Mouse (Mus musculus) embryonic facial prominence, embryonic 13.5 days (tissue): ENCODE results near the gene Gpn3. TPM values are rescaled to one million over a fixed set of nuclear protein-coding genes. Genes with fewer than 3 reads are reported as not detected.
A peak's percentile ranks its signal among the peaks of the same experiment; 100 is the strongest.

Experiments
- ATAC-seq: fragments of 200-750 bp; cut with Nextera tagmentation; 2 replicates; pipeline ENCODE4 v1.8.0; 2017; ENCODE audit warnings: low read depth; ENCODE audit not compliant: insufficient number of reproducible peaks, insufficient read depth, low FRiP score, low TSS enrichment
- H3K27ac ChIP-seq: fragments of 300-500 bp; sonication (generic); 2 replicates; pipeline ENCODE4 v1.5.1; 2015; ENCODE audit warnings: moderate library complexity, mild to moderate bottlenecking, inconsistent platforms
- H3K27me3 ChIP-seq: fragments of 300-500 bp; sonication (generic); 2 replicates; pipeline ENCODE4 v1.6.1; 2015; ENCODE audit warnings: mild to moderate bottlenecking, inconsistent platforms
- H3K36me3 ChIP-seq: fragments of 300-500 bp; sonication (generic); 2 replicates; pipeline ENCODE4 v1.6.1; 2015; ENCODE audit warnings: mild to moderate bottlenecking, inconsistent platforms
- H3K4me1 ChIP-seq: fragments of 300-500 bp; sonication (generic); 2 replicates; pipeline ENCODE4 v1.6.1; 2015; ENCODE audit warnings: inconsistent platforms
- H3K4me2 ChIP-seq: fragments of 300-500 bp; sonication (generic); 2 replicates; pipeline ENCODE4 v1.6.1; 2015; ENCODE audit warnings: moderate library complexity, mild to moderate bottlenecking, inconsistent platforms
- H3K4me3 ChIP-seq: fragments of 300-500 bp; sonication (generic); 2 replicates; pipeline ENCODE4 v1.5.1; 2015; ENCODE audit warnings: mild to moderate bottlenecking, inconsistent platforms
- H3K9ac ChIP-seq: fragments of 300-500 bp; sonication (generic); 2 replicates; pipeline ENCODE4 v1.6.1; 2015; ENCODE audit warnings: mild to moderate bottlenecking, inconsistent platforms
- H3K9me3 ChIP-seq: fragments of 300-500 bp; sonication (generic); 2 replicates; pipeline ENCODE4 v1.6.1; 2016; ENCODE audit warnings: inconsistent platforms
- WGBS: fragments of 180-500 bp; shearing (Covaris S2); methylation state at CpG from one replicate; pipeline ENCODE4 v1.1.7; 2015; ENCODE audit warnings: mixed read lengths; 5-methylcytosine and 5-hydroxymethylcytosine counted together
- polyA plus RNA-seq: library from polyadenylated mRNA; unstranded; fragments of >200 nt; fragmentation: Nextera tagmentation; extraction: Ambion mirVana; gene quantifications from 2 replicates; pipeline ENCODE4 v1.2.1, GENCODE M21; 2015

The Gpn3 gene
- polyA plus RNA-seq, 1 experiment from 2014 or later = 77.6 TPM

GRCm38 (mm10) chr5:122345777-122346176 is 25.9 kb upstream of the Gpn3 start:
- no peaks in the 10 kb centered on the region for H3K9me3 ChIP-seq
- no peak overlapping the region for H3K27ac ChIP-seq
- 73% methylated on average over 4 of the region's 4 CpGs for WGBS
- H3K36me3 ChIP-seq = no peaks in the 10 kb centered on the region
- ATAC-seq = no peak
- H3K4me3 ChIP-seq = no peak overlapping the region
- no peaks in the 10 kb centered on the region for H3K27me3 ChIP-seq
- no peaks in the 10 kb centered on the region for H3K4me1 ChIP-seq
- no peak overlapping the region for H3K9ac ChIP-seq
- H3K4me2 ChIP-seq = no peak overlapping the region

DNA sequence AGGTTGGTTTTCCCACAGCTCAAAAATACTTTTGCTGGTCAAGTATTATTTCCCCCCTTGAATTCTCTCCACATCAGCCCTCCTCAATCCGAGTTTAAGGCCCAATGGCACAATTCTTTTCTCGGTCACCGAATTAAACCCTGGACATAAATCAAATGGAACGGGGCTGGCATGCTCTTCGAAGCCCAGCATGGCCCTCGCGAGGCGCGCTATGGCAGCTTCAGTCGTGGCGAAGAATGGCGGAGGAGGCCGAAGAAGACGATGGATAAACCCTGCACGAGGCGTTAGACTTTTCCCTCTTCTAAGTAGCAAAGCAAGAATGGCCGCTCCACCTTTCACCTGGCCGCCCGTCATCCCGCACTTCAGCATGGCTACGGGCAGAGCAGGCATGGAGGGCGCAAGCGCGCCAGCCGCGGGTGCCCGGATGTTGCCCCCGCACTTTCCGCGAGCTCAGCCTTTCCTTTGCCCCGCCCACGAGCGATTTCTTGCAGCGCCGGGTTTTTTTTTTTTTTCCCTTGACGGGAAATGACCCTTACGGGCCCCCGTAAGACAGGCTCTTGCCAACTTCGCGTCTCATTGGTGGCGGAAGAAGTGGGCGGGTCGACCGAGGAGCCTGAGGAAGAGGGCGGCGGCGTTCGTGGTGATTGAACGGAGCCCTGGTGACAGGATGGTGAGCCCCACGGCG is 17.7 kb upstream of the Gpn3 start, which contains the start of the genes Rad9b and Vps29:
Gene Rad9b, minus strand, starts transcription at position 427 of the 685 bp plus-strand sequence.
Gene Vps29, plus strand, starts transcription at position 563 of the 685 bp plus-strand sequence.
- no peaks in the 10 kb centered on the region for H3K9me3 ChIP-seq
- H3K9ac ChIP-seq = peak within 1 kb of the TSS; percentile 96
- H3K27me3 ChIP-seq = no peaks in the 10 kb centered on the region
- peaks cover 9% of the 10 kb centered on the region for H3K4me1 ChIP-seq
- ATAC-seq = peak; percentile 85
- WGBS = 2% methylated on average over 51 of the region's 51 CpGs
- H3K27ac ChIP-seq = peak within 1 kb of the TSS; percentile 35
- peak within 1 kb of the TSS; percentile 79 for H3K4me2 ChIP-seq
- H3K36me3 ChIP-seq = peaks cover 2% of the 10 kb centered on the region
- H3K4me3 ChIP-seq = peak within 1 kb of the TSS; percentile 97

DNA sequence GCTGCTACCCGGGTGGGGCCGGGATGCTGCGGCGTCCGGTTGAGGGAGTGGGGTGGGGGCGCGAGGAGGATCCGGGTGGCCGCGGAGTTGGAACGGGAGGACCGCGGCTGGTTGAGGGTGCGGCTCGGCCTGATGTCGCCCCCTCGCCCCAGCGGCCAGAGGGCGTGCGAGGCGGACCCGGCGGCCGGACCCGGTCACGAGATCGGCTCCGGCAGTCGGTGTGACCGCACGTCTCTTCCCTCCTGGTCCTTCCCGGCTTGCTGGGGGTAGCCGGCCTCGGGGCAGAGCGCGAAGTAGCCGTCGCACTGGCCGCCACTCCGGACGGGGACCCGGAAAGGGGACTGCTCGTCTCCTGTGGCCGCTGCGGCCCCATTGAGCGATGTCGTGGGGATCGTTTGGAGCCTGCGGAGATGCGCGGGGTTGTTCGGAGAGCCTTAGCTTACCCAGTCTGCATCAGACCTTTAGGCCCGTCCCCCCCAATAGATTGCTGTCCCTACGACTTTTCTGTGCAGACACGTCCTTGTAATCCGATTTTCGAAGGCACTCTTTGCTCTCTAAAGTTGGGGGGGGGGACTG is 17.1 kb upstream of the Gpn3 start:
- Histone ChIP-seq H3K4me1 (peaks cover 9% of the 10 kb centered on the region), H3K4me2 (peak overlapping the region; percentile 79), H3K27ac (peak overlapping the region; percentile 12; the same call in 1 of the 2 replicates), H3K9me3 (no peaks in the 10 kb centered on the region), H3K4me3 (peak overlapping the region; percentile 97), H3K36me3 (peaks cover 5% of the 10 kb centered on the region), H3K9ac (peak overlapping the region; percentile 96), H3K27me3 (no peaks in the 10 kb centered on the region)
- ATAC-seq = peak; percentile 61
- WGBS = under 1% methylated on average over 57 of the region's 57 CpGs

DNA sequence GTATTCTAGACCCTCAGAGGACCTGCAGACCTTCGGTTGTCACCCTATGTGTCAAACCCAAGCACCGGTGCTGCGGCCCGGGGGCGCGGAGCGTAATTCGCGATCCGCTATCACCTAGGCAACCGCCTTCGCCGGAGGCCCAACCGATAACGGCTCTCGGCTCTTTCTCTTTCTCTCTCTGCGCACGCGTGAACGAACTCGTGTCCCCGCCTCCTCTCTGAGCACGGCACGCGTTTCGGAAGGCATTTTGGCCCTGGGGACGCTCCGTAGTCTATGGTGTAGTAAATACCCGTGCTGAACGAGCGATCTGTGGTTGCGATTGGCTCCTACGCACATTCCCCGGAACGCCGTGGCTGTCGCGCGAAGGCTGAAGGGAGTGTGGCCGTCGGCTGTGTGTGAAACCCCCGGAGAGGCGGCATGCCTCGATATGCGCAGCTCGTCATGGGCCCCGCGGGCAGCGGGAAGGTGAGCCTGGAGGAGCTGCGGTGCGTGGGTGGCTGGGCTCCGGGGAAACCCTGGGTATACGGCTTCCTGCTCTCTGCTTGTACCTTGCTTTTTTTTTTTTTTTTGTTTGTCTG is 605 bp downstream of the Gpn3 start, which contains the start of gene Fam216a:
Gene Fam216a, minus strand, starts transcription at position 173 of the 578 bp plus-strand sequence.
- Histone ChIP-seq H3K9me3 (no peaks in the 10 kb centered on the region), H3K4me1 (peaks cover 20% of the 10 kb centered on the region), H3K27ac (peak within 1 kb of the TSS; percentile 95), H3K9ac (peak within 1 kb of the TSS; percentile 87), H3K4me3 (peak within 1 kb of the TSS; percentile 81), H3K36me3 (peaks cover 48% of the 10 kb centered on the region), H3K27me3 (no peaks in the 10 kb centered on the region), H3K4me2 (peak within 1 kb of the TSS; percentile 68)
- under 1% methylated on average over 53 of the region's 53 CpGs for WGBS
- ATAC-seq = peak; percentile 88

DNA sequence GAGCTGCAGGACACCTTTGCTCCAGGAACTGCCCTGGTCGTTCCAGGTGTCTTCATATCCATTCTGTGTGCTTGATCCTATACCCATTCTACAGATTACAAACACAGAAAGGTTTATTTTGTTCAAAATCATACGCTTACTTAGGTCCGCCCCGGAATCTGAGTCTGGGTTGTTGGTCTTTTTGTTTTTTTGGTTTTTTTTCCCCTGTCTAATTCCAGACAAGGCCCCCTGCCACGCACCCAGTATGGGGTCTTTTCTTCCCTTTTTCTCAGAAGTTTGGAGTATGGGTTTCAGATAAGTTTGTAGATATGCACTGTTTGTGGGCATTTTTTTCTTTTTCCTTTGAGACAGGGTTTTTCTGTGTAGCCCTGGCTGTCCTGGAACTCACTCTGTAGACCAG is 1.2 kb downstream of the Gpn3 start:
- Histone ChIP-seq H3K4me1 (peaks cover 20% of the 10 kb centered on the region), H3K9ac (peak overlapping the region; percentile 87), H3K36me3 (peaks cover 43% of the 10 kb centered on the region), H3K4me3 (peak overlapping the region; percentile 81), H3K27me3 (no peaks in the 10 kb centered on the region), H3K9me3 (no peaks in the 10 kb centered on the region), H3K27ac (peak overlapping the region; percentile 95), H3K4me2 (peak overlapping the region; percentile 68)
- 6% methylated on average over 5 of the region's 5 CpGs for WGBS
- ATAC-seq = no peak

GRCm38 (mm10) chr5:122377101-122377833 is 5.6 kb downstream of the Gpn3 start:
- H3K27ac ChIP-seq = no peak overlapping the region
- H3K4me2 ChIP-seq = no peak overlapping the region
- peaks cover 60% of the 10 kb centered on the region for H3K36me3 ChIP-seq
- H3K9ac ChIP-seq = no peak overlapping the region
- peaks cover 10% of the 10 kb centered on the region for H3K4me1 ChIP-seq
- no peaks in the 10 kb centered on the region for H3K27me3 ChIP-seq
- no peak for ATAC-seq
- H3K9me3 ChIP-seq = no peaks in the 10 kb centered on the region
- WGBS = 86% methylated on average over 4 of the region's 4 CpGs
- no peak overlapping the region for H3K4me3 ChIP-seq

GRCm38 (mm10) chr5:122378171-122378570 is 6.5 kb downstream of the Gpn3 start:
- no peak overlapping the region for H3K9ac ChIP-seq
- no peak overlapping the region for H3K27ac ChIP-seq
- peaks cover 63% of the 10 kb centered on the region for H3K36me3 ChIP-seq
- no peaks in the 10 kb centered on the region for H3K9me3 ChIP-seq
- peaks cover 6% of the 10 kb centered on the region for H3K4me1 ChIP-seq
- ATAC-seq = no peak
- no peaks in the 10 kb centered on the region for H3K27me3 ChIP-seq
- H3K4me2 ChIP-seq = no peak overlapping the region
- no peak overlapping the region for H3K4me3 ChIP-seq
- WGBS = 92% methylated on average over 12 of the region's 12 CpGs

GRCm38 (mm10) chr5:122379374-122380155 is 7.9 kb downstream of the Gpn3 start:
- Histone ChIP-seq H3K4me2 (no peak overlapping the region), H3K4me1 (no peaks in the 10 kb centered on the region), H3K4me3 (no peak overlapping the region), H3K27me3 (no peaks in the 10 kb centered on the region), H3K9me3 (no peaks in the 10 kb centered on the region), H3K9ac (no peak overlapping the region), H3K36me3 (peaks cover 54% of the 10 kb centered on the region), H3K27ac (no peak overlapping the region)
- WGBS = 60% methylated on average over 11 of the region's 11 CpGs
- no peak for ATAC-seq

- H3K4me2 ChIP-seq = no peak overlapping the region
- no peak overlapping the region for H3K9ac ChIP-seq
- ATAC-seq = no peak
- 0 out of 2 replicates have a peak, but pooled peaks cover 3% of the 10 kb centered on the region for H3K36me3 ChIP-seq
- no peaks in the 10 kb centered on the region for H3K27me3 ChIP-seq
- peaks cover 12% of the 10 kb centered on the region for H3K4me1 ChIP-seq
- 92% methylated on average over 5 of the region's 5 CpGs for WGBS
- no peaks in the 10 kb centered on the region for H3K9me3 ChIP-seq
- no peak overlapping the region for H3K4me3 ChIP-seq
- H3K27ac ChIP-seq = no peak overlapping the region
Measured at GRCm38 (mm10) chr5:122390006-122390405, 18.3 kb downstream of the Gpn3 start.

DNA sequence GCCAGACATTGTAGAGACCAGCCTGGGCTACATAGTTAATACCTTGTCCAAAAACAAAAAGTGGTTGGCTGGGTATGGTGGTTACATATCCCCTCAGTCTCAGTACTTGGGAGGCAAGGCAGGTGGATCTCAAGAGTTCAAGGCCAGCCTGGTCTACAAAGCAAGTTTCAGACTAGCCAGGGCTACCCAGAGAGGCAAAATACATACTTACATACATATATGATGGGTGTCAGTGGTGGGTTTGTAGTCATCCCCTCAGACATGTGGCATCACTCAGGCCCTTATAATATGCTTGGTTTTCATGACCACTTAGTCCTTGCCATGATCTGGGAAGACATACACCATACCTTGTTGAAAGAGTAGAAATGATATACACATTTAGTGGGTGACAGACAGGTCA is 19.0 kb downstream of the Gpn3 start:
- no peak for ATAC-seq
- Histone ChIP-seq H3K4me2 (no peak overlapping the region), H3K4me1 (peaks cover 12% of the 10 kb centered on the region), H3K9me3 (no peaks in the 10 kb centered on the region), H3K36me3 (0 out of 2 replicates have a peak, but pooled peaks cover 6% of the 10 kb centered on the region), H3K27ac (no peak overlapping the region), H3K9ac (no peak overlapping the region), H3K4me3 (no peak overlapping the region), H3K27me3 (no peaks in the 10 kb centered on the region)
